Mouse (Mus musculus): ENCODE measurements around the gene Ifitm5. TPM values are rescaled to one million over a fixed set of nuclear protein-coding genes. Genes with fewer than 3 reads are reported as not detected.

The Ifitm5 gene
- total RNA-seq, 1 experiment from 2014 or later, result not detected

DNA sequence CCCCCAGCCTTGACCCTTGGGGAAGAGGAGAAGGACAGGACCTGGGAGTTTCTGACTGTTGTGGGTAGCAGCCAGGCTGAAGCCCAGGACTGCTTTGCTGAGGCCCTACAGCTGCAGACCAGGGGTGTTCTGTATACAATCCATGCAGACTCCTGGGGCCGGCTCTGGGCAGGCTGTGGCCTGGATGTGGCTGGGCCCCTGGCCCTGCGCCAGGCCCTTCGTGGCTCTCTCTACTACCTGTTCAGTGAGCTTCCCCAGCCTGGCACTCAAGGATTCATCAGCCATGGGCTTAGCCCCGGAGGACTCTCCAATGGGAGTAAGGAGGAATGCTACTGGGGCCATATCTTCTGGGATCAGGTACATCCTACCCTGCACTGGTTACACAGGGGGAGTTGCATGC is 6.7 kb downstream of the Ifitm5 start:
- ATAC-seq (replicated peaks; ENCODE audit: low read depth, poor library complexity, severe bottlenecking), result no peak

DNA sequence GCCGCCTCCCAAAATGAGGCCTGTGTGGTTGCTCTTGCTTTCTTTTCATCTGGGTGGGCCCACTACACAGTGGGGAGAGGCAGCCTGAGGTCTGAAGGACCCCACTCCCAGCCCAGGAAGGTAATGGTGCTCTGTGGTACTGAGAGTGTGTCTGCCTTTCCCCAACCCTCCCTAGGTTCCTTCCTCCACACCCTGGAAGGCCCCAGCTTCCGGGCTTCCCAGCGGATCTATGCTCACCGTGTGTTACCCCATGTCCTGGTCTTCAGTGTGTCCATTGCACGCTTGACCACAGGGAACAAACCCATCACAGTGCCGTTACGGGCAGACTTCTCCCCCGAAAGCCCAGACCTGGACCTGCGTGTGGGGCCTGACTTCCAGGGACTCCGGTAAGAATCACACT is 7.3 kb downstream of the Ifitm5 start:
- no peak for ATAC-seq (replicated peaks; ENCODE audit: low read depth, poor library complexity, severe bottlenecking)

- no peak for ATAC-seq (replicated peaks; ENCODE audit: low read depth, poor library complexity, severe bottlenecking)
These were observed 7.8 kb downstream of the Ifitm5 start for GRCm38 (mm10) chr7:140942341-140942740.

DNA sequence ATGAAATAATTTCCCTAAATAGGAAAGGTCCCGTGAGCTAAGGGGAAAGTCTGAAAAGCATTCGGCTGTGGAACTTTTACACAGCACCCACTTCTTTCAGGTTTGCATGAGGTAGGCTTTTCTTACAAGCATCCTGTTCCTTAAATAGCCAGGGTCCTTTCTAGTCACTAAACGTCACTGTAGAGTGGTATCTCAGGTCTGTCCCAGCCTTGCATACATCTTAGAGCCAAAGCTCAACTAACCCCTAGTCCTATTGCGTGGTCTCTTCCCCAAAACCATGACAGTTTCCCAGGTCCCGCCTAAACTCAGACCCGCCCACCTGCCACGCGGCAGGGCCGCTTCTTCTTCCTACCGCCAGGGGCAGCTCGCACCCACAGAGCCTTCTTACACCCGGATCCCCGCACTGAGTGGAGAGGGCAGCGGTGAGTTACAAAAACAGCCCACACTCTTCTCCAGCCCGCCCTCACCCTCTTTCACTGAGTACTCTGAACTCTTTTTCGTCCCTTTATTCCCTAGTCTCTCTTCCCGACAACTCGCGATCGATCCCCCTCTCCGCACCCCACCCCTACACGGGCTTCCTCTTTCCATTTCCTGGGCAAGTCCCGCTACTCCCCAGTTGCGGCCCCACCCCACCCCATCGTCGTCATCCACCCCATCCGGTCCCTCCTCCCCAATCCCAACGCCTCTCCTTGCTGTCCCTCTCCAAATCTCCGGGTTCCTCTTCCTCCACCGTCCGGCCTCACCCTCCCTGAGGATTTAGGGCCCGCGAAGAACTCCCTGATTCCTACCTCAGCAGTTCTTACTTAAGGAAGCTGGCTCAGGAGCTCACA is 8.7 kb downstream of the Ifitm5 start, which contains the start of gene Pgghg:
Pgghg (plus strand) TSS at position 170 of the 830 bp plus-strand sequence.
- peak; percentile 87 for ATAC-seq (replicated peaks; ENCODE audit: low read depth, poor library complexity, severe bottlenecking)

DNA sequence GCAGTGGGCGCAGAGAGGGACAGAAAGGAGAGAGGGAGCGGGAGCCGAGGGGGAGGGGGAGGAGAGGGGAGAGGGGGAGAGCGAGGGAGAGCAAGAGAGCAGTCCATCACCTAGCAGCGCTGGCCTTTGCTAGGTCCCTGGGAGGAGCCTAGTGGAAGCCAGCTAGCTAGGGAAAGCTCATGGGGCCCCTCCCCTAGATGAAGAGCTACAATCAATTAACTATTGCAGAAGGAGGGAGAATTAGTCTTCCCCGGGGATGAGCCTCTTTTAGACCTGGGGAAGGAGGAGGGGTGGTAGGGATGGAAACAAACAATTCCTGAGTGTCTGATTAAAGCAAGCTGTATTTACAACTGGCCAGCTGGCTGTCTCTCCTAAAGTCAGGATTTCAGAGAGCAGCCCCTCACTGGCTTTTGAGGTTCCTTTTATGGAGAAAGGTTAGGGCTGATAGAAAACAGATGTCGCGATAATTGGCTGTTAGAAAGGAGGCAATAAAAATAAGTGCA is 10.4 kb downstream of the Ifitm5 start:
- no peak for ATAC-seq (replicated peaks; ENCODE audit: low read depth, poor library complexity, severe bottlenecking)

DNA sequence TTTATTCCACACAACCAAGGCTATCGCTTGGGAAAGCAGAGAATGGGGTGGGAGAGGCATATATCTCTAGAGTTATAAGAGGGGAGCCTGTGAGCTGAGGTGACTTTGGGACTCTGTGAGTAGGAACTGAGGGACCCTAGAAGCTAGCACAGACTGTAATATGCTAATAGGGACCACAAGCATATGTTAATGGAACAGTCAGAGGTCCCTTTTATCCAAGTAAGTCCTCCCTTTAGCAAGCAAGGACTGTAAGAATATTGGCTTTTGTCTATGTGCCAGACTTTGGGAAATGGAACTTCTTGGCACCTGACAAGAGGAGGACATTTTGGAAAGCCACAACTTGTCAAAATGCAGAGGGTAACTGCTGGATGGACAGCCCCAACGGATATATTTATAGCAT is 11.2 kb downstream of the Ifitm5 start:
- ATAC-seq (replicated peaks; ENCODE audit: low read depth, poor library complexity, severe bottlenecking), result no peak

GRCm38 (mm10) chr7:140938436-140938835 is 11.7 kb downstream of the Ifitm5 start:
- no peak for ATAC-seq (replicated peaks; ENCODE audit: low read depth, poor library complexity, severe bottlenecking)

DNA sequence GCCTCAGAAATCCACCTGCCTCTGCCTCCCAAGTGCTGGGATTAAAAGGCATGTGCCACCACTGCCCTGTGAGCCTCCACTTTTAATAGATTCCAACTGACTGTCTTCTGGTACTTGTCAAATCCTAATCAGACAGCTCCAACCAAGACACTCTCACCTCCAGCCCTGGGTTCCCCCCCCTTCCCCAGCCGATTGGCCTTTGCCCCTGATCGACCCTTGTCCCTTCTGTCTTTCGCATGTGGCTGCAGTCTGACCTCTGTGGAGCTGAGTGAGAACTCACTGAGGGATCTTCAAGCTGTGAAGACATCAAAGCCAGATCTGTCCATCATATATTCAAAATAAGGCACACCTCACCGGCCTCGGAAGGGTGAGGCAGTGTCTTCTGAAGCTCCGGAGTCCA is 22.9 kb downstream of the Ifitm5 start:
- no peak for ATAC-seq (replicated peaks; ENCODE audit: low read depth, poor library complexity, severe bottlenecking)

- no peak for ATAC-seq (replicated peaks; ENCODE audit: low read depth, poor library complexity, severe bottlenecking)
These were observed 26.9 kb downstream of the Ifitm5 start for GRCm38 (mm10) chr7:140923070-140923775.

GRCm38 (mm10) chr7:140922398-140923069 is 27.6 kb downstream of the Ifitm5 start:
- ATAC-seq (replicated peaks; ENCODE audit: low read depth, poor library complexity, severe bottlenecking), result peak; percentile 27

- ATAC-seq (replicated peaks; ENCODE audit: low read depth, poor library complexity, severe bottlenecking), result peak; percentile 68
These were observed 28.7 kb downstream of the Ifitm5 start for GRCm38 (mm10) chr7:140921225-140921975.

- ATAC-seq (replicated peaks; ENCODE audit: low read depth, poor library complexity, severe bottlenecking), result no peak
These were observed 29.6 kb downstream of the Ifitm5 start, which contains the start of gene Nlrp6 for GRCm38 (mm10) chr7:140920418-140921029. TSS of gene Nlrp6 (plus strand) at chr7:140920902.

- no peak for ATAC-seq (replicated peaks; ENCODE audit: low read depth, poor library complexity, severe bottlenecking)
These were observed 30.2 kb downstream of the Ifitm5 start for GRCm38 (mm10) chr7:140919911-140920310.

- ATAC-seq (replicated peaks; ENCODE audit: low read depth, poor library complexity, severe bottlenecking), result no peak
These were observed 35.9 kb downstream of the Ifitm5 start for GRCm38 (mm10) chr7:140914031-140914690.

DNA sequence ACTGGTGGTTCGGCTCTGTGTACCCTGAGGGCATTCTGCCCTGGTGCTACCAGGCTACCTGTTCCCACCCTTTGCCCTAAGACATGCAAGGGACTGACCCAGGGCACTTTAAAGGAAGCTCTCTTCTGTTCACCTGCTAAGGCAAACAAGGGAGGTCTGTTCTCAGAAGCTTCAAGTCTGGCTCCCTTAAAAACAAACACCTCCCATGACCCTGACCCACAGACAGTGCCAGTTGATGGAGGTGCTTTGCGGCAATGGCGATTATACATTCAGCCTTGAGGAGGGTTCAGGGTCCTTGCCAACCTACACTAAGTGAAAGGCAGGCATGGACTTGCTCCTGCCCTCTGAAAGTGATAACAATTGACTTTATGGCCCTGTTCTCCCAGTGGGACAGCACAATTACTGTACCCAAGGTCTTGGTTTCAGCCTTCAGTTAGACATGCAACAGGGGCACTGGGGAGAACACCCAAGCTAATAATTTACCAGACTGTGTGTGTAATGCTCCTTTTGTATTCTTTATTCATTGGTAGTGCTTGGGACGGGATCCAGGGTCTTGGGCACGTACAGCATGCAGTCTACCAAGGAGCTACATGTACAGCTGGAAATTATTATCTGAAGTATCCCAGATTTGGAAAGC is 37.1 kb downstream of the Ifitm5 start:
- ATAC-seq (replicated peaks; ENCODE audit: low read depth, poor library complexity, severe bottlenecking), result no peak

DNA sequence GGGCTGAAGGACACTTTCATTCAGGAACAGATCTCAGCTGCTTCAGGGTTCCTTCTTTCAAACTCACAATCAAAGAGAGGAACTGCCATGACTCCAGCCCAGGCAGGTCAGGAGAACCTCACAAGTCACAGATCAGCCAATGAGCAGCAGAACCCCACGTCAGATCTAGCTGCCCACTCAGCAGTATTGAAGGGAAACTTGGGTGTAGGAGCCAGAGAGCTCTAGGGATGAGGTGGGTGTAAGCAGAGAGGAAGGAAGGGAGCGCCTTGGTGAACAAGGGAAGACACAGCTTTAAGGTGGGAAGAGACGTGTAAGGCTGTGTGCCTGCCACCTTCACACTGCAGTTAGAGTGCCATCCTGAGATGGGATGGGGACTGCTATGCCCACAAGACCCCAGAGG is 37.8 kb downstream of the Ifitm5 start:
- ATAC-seq (replicated peaks; ENCODE audit: low read depth, poor library complexity, severe bottlenecking), result no peak

DNA sequence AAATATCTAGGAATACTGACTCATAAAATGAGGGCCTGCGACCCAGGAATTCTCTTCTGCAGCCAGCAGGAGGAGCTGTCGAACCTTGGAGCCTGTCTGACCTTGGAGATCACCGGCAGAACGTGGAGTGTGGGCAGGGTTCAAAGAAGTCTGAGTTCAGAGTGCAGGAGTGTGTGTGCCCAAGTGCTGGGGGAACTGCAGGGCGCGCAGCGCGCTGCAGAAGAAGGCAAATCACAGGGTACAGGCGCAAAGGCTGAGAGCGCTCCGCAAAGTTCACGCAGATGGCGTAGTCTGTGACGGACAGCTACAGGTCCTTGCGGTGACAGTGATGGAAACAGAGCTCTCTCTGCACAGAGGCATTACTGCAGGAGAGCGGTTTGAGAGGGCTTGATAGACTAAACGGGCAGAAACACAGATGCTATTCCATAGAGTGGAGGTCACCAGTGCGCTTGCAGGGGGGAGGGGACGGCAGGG is 41.4 kb downstream of the Ifitm5 start:
- ATAC-seq (replicated peaks; ENCODE audit: low read depth, poor library complexity, severe bottlenecking), result peak; percentile 98

DNA sequence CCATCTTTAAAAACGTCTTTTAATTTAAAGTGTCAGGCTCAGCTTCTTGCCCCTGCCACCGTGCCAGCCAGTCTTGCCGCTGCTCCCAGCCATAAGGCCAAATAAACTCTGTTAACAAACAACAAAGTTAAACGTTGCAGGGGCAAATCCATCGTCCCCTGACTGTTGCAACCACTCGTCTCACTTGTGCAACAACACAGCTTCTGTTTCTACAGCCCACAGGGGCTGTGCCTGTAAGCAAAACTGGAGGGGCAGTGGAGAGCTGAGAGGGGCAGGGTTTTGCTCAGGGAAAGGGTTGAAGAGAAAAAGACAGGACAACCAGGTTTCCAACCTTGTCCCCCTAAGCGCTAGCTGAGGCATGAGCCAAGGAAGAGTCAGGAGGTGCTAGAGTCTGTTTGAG is 41.9 kb downstream of the Ifitm5 start:
- ATAC-seq (replicated peaks; ENCODE audit: low read depth, poor library complexity, severe bottlenecking), result 0 out of 2 replicates have a peak, but pooled peaks have one; percentile 6

Measured in common myeloid progenitor, adult 5-6 weeks (primary cell).